Comparison of ENCODE assay signal across 8 mouse cellular contexts in the genomic region with DNA sequence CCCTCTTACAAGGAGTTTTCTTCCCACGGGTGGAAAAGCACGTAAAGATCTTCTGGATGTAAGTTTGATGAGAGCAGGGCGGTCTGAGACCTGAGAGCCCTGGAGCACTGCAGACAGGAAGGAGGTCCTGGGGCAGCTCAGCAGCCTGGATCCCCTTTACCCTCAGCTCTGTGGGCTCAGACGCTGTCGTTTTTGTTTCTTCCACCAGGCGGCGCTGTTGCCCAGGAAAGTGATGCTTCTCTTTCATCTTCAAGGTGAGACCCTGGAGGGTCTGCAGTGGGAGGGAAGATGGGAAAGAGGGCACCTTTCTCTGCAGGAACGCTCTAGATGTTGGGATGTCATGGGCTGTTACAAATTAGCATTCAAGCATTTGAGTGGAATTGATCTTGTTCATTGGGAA. TPM values are rescaled to one million over a fixed set of nuclear protein-coding genes. Genes with fewer than 3 reads are reported as not detected.
A peak's percentile ranks its signal among the peaks of the same experiment; 100 is the strongest.
DNase-seq lines count a peak whose midpoint lies in the region; ATAC-seq and TF ChIP-seq lines count a peak whose summit lies in the region.
"Not testable (repeated sequence)": the region's sequence is repeated elsewhere in the genome, so short reads cannot be mapped to it uniquely, and the experiment has no call there.
"Had no signal": no experiment of that assay in that cellular context is flagged by ENCODE, and none has a peak within 500 bp of the region (broad histone marks: within the 10 kb centered on the region; RNA-seq: fewer than 3 reads in every experiment).

No protein-coding gene starts in this region.

- not testable (repeated sequence) for H3K4me2 ChIP-seq in intestine, postnatal 0 days (replicated peaks; ENCODE audit: low read depth); liver, embryonic 11.5 days; stomach, postnatal 0 days (replicated peaks; ENCODE audit: low read depth)

- not testable (repeated sequence) for H3K4me3 ChIP-seq in G1E (ENCODE audit: low read depth, low read length); gastrocnemius, adult 2 months; intestine, postnatal 0 days (ENCODE audit: low read depth, low read length); liver, embryonic 11.5 days (ENCODE audit: low read depth, low read length); stomach, postnatal 0 days (ENCODE audit: low read depth, low read length)

- H3K9ac ChIP-seq in intestine, postnatal 0 days (ENCODE audit: low read depth, low read length); liver, embryonic 11.5 days (ENCODE audit: low read depth, low read length); stomach, postnatal 0 days (ENCODE audit: low read length): not testable (repeated sequence)

- ATAC-seq in G1E (ENCODE audit: extremely low read depth, insufficient number of reproducible peaks, low FRiP score, poor library complexity, severe bottlenecking); intestine, postnatal 0 days; liver, embryonic 11.5 days (replicated peaks; ENCODE audit: low FRiP score); stomach, postnatal 0 days (ENCODE audit: low FRiP score, low TSS enrichment): not testable (repeated sequence)

- not testable (repeated sequence) for H3K4me1 ChIP-seq in G1E (ENCODE audit: insufficient read depth, low read depth, low read length); intestine, postnatal 0 days (replicated peaks; ENCODE audit: control insufficient read depth, insufficient read depth, low read length); liver, embryonic 11.5 days (replicated peaks; ENCODE audit: control insufficient read depth, insufficient read depth, low read length); stomach, postnatal 0 days (replicated peaks; ENCODE audit: control insufficient read depth, insufficient read depth)

- intact Hi-C loops in gastrocnemius, adult 2 months (cut with DNase I) = not testable (repeated sequence)

- TF ChIP-seq CTCF in G1E (IDR thresholded peaks at IDR 0.05; ENCODE audit: low read depth, low read length) = peak; percentile 85
- TF ChIP-seq CTCF in gastrocnemius, adult 2 months (IDR thresholded peaks at IDR 0.05) = peak; percentile 46
- TF ChIP-seq CTCF in intestine, postnatal 0 days (IDR thresholded peaks at IDR 0.05; ENCODE audit: low read depth) = peak; percentile 78
- peak; percentile 73 for TF ChIP-seq CTCF in stomach, postnatal 0 days (IDR thresholded peaks at IDR 0.05; ENCODE audit: low read depth)

- not testable (repeated sequence) for TF ChIP-seq EP300 in stomach, postnatal 0 days (optimal IDR thresholded peaks at IDR 0.05)

- not testable (repeated sequence) for H3K27me3 ChIP-seq in G1E (ENCODE audit: insufficient read depth, low read length); intestine, postnatal 0 days (replicated peaks; ENCODE audit: control insufficient read depth, insufficient read depth, low read length); stomach, postnatal 0 days (ENCODE audit: control insufficient read depth, insufficient read depth, low read length)
- H3K27me3 ChIP-seq in liver, embryonic 11.5 days (replicated peaks; ENCODE audit: control insufficient read depth, insufficient read depth, low read length) = peaks cover 17% of the 10 kb centered on the region

- H3K27ac ChIP-seq in gastrocnemius, adult 2 months; intestine, postnatal 0 days (ENCODE audit: low read depth, low read length); liver, embryonic 11.5 days (ENCODE audit: low read depth, low read length); stomach, postnatal 0 days (replicated peaks): not testable (repeated sequence)

- not testable (repeated sequence) for DNase-seq in G1E (ENCODE audit: low spot score); gastrocnemius, adult 2 months
- peak; percentile 28 to 76 for DNase-seq in cerebellum, postnatal 14 days
- DNase-seq in liver, embryonic 11.5 days (ENCODE audit: low spot score) = peak; percentile 46
- DNase-seq in naive thymus-derived CD4-positive, alpha-beta T cell, adult 2 months (ENCODE audit: low read depth) = peak; percentile 90
- peak; percentile 51 for DNase-seq in stomach, postnatal 0 days (ENCODE audit: low spot score)

- H3K9me3 ChIP-seq in G1E (replicated peaks); intestine, postnatal 0 days (ENCODE audit: control insufficient read depth); liver, embryonic 11.5 days (ENCODE audit: control insufficient read depth, low read length); stomach, postnatal 0 days (ENCODE audit: control insufficient read depth, low read length): not testable (repeated sequence)

- WGBS in intestine, postnatal 0 days = 13% methylated on average over 8 of the region's 8 CpGs
- 8% methylated on average over 8 of the region's 8 CpGs for WGBS in liver, embryonic 11.5 days
- 7% methylated on average over 8 of the region's 8 CpGs for WGBS in stomach, postnatal 0 days

- not testable (repeated sequence) for H3K36me3 ChIP-seq in G1E (replicated peaks); intestine, postnatal 0 days (ENCODE audit: control insufficient read depth, insufficient read depth); liver, embryonic 11.5 days (ENCODE audit: control insufficient read depth, insufficient read depth, low read length); stomach, postnatal 0 days (ENCODE audit: control insufficient read depth, insufficient read depth, low read length)

RNA-seq across cellular contexts. Expression of gene H2-Q7, which starts 4.1 kb away (rescaled TPM):
- total RNA-seq in G1E (2014; fragmentation: Nextera tagmentation) (not detected in 2 replicates), G1E (2017) (0.23 and 0.38 TPM in 2 replicates)
- polyA plus RNA-seq in G1E (2012) = 0.05 TPM in 1 of 2 replicates, not detected in the other
- total RNA-seq in gastrocnemius, adult 2 months (2021) = under 1 TPM; 0.61 to 0.82 TPM
- 2.7 and 3.6 TPM in 2 replicates for polyA plus RNA-seq in intestine, postnatal 0 days (2015; fragmentation: Nextera tagmentation; extraction: Ambion mirVana)
- 29.9 and 30.8 TPM in 2 replicates for polyA plus RNA-seq in liver, embryonic 11.5 days (2014; fragmentation: Nextera tagmentation; extraction: Ambion mirVana)
- polyA plus RNA-seq in stomach, postnatal 0 days (2015; fragmentation: Nextera tagmentation; extraction: Ambion mirVana) = 0.96 and 1.2 TPM in 2 replicates

RNA-seq across cellular contexts. Expression of gene H2-Q6, which starts 10.2 kb away (rescaled TPM):
- not detected in 2 replicates for total RNA-seq in G1E (2014; fragmentation: Nextera tagmentation)
- total RNA-seq in G1E (2017) = 0.12 and 0.33 TPM in 2 replicates
- 0.07 TPM in 1 of 2 replicates, not detected in the other for polyA plus RNA-seq in G1E (2012)
- total RNA-seq in gastrocnemius, adult 2 months (2021) = under 1 TPM in 1 of 2 experiments, not detected in 1; 0.18 TPM
- polyA plus RNA-seq in intestine, postnatal 0 days (2015; fragmentation: Nextera tagmentation; extraction: Ambion mirVana) = 2.7 and 2.8 TPM in 2 replicates
- 15.2 and 16.4 TPM in 2 replicates for polyA plus RNA-seq in liver, embryonic 11.5 days (2014; fragmentation: Nextera tagmentation; extraction: Ambion mirVana)
- 0.22 and 0.35 TPM in 2 replicates for polyA plus RNA-seq in stomach, postnatal 0 days (2015; fragmentation: Nextera tagmentation; extraction: Ambion mirVana)
- total RNA-seq: layer of hippocampus, postnatal 14 days had no signal

RNA-seq across cellular contexts. Expression of gene H2-Q10, which starts 35.1 kb away (rescaled TPM):
- total RNA-seq in G1E (2014; fragmentation: Nextera tagmentation) = not detected in 2 replicates
- total RNA-seq in G1E (2017) = 0.05 and 0.06 TPM in 2 replicates
- not detected in 2 replicates for polyA plus RNA-seq in G1E (2012)
- under 1 TPM; 0.05 to 0.33 TPM for total RNA-seq in gastrocnemius, adult 2 months (2021)
- polyA plus RNA-seq in intestine, postnatal 0 days (2015; fragmentation: Nextera tagmentation; extraction: Ambion mirVana) = 102 and 110 TPM in 2 replicates
- 72.3 and 73.7 TPM in 2 replicates for polyA plus RNA-seq in liver, embryonic 11.5 days (2014; fragmentation: Nextera tagmentation; extraction: Ambion mirVana)
- polyA plus RNA-seq in stomach, postnatal 0 days (2015; fragmentation: Nextera tagmentation; extraction: Ambion mirVana) = 0.99 and 1.4 TPM in 2 replicates
- total RNA-seq: layer of hippocampus, postnatal 14 days had no signal

RNA-seq across cellular contexts. Expression of gene H2-Q4, which starts 55.4 kb away (rescaled TPM):
- total RNA-seq in G1E (2014; fragmentation: Nextera tagmentation) = not detected in 2 replicates
- total RNA-seq in G1E (2017) = 0.05 and 0.17 TPM in 2 replicates
- polyA plus RNA-seq in G1E (2012) = 0.04 TPM in 1 of 2 replicates, not detected in the other
- total RNA-seq in gastrocnemius, adult 2 months (2021) = 1 to 10 TPM; 3.1 to 3.5 TPM
- polyA plus RNA-seq in intestine, postnatal 0 days (2015; fragmentation: Nextera tagmentation; extraction: Ambion mirVana) = 11.9 and 14.0 TPM in 2 replicates
- 1.8 and 2.0 TPM in 2 replicates for polyA plus RNA-seq in liver, embryonic 11.5 days (2014; fragmentation: Nextera tagmentation; extraction: Ambion mirVana)
- polyA plus RNA-seq in stomach, postnatal 0 days (2015; fragmentation: Nextera tagmentation; extraction: Ambion mirVana) = 2.7 and 3.3 TPM in 2 replicates

Comparison
In these comparisons a context has a peak if more than half of its experiments do, and no peak if none do; other contexts are left out.
1. RNA of gene H2-Q10, which starts 35.1 kb away (polyA plus RNA-seq): 102 to 110 TPM in intestine, postnatal 0 days and 72.3 to 73.7 TPM in liver, embryonic 11.5 days; 0.99 to 1.4 TPM in stomach, postnatal 0 days and not detected in G1E; every median in the first group is over 10 times any median in the second.
2. Peak in every context shown above with its lines, with median percentiles within 50 percentile points of each other: CTCF ChIP-seq.